Mouse (Mus musculus): ENCODE measurements at regions not wholly inside any gene's neighbourhood (a gene's known extent, or its start where the extent isn't known, plus 50 kb on each side); places are given as distances from the start of the nearest gene placed in this dataset.

DNA sequence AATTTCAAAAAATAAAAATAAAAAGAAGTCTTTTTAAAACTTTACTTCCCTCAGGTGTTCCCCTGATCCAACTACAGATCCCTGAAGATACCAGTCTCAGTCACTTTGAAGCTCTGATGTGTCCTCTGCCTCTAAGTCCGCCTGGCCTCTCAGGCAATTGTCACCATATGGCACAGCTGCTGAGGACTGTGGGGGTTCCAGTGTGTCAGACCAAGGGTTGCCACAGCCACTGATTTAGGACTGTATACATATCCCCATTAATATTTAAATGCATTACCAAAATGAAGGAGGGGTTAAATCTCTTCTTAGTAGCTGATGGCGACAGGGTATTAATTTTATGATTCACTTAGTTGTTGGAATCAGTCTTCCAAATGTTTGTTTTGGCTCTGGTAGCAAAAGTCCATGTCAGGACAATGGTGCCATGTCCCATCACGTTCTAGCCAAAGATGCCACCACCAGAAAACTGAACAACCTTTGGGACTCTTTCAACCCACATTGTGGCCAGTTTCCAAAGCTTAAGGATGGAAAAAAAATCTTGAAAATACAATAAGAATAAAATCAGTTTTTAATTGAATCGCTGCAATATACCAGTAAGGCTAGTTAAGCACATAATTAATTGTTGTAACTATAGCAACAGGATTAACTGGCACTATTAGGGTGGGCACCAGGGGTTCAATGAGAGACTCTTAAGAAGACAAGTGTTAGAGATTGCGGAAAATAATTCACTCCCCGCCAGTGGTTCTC, 62.5 kb downstream of the Arrdc4 start:
- DNase-seq (ENCODE audit: low read depth, low spot score), result no peak

GRCm38 (mm10) chr7:68682929-68683643, 66.0 kb downstream of the Arrdc4 start:
- no peak for DNase-seq (ENCODE audit: low read depth, low spot score)

GRCm38 (mm10) chr7:68682318-68682728, 66.7 kb downstream of the Arrdc4 start:
- DNase-seq (ENCODE audit: low read depth, low spot score), result no peak

GRCm38 (mm10) chr7:68679770-68680169, 69.3 kb downstream of the Arrdc4 start:
- no peak for DNase-seq (ENCODE audit: low read depth, low spot score)

DNA sequence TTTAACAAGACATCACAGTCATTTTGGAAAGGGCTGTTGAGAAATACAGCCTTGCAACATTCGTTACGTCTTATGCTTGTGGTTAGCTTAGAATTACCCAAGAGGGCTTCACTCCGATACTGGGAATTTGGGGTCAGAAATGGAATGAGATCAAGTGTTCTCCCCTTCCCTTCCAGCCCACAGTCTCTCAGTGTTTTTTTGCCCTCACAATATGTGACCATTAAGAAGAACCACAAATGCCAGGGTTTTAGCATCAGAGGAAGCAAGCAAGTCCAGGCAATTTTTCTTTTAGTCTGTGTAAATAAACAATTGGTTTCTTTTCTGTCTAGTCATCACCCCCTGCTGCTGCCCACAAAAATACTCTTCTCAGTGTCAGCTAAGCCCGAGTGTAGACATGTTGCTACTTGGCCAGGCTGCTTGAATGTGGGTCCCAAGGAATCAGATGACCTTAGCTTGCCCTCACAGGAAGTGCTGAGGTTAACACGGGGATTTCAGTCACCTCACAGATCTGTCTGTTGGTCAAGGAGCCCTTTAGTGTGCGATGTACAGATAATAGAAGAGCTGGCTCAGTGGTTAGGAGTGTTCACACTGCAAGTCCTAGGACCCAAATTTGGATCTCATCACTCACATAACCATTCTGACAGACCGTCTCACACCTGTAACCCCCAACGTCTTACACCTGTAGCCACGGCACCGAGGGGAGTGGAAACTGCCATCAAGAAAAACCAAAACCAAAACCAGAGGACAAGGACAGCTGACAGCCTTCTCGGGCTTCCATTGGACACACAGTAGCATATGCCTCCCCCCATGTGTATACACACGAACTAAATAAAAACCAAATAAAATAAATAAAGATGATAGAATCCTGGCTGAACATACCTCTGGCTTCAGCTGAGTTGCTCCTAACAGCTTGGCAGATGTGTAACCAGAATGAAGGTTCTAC, 81.0 kb downstream of the Arrdc4 start:
- DNase-seq (ENCODE audit: low read depth, low spot score), result no peak

- peak; percentile 9 for DNase-seq (ENCODE audit: low read depth, low spot score)
Measured at GRCm38 (mm10) chr7:68667215-68667614, 81.8 kb downstream of the Arrdc4 start.

DNA sequence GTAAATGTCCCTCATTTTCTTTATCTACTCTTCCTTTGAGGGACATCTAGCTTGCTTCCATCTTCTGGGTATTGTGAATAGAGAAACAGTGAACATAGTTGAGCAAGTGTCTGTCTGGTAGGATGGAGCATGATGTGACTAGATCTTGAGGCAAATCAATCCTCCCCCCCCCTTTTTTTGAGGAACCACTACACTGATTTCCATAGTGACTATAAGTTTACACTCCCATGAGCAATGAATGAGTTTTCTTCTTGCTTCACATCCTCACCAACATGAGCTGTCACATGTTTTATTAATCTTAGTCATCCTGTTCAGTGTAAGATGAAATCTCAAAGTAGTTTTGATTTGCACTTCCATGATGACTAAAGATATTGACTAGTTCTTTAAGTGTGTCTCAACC, 92.7 kb downstream of the Arrdc4 start:
- no peak for DNase-seq (ENCODE audit: low read depth, low spot score)

DNA sequence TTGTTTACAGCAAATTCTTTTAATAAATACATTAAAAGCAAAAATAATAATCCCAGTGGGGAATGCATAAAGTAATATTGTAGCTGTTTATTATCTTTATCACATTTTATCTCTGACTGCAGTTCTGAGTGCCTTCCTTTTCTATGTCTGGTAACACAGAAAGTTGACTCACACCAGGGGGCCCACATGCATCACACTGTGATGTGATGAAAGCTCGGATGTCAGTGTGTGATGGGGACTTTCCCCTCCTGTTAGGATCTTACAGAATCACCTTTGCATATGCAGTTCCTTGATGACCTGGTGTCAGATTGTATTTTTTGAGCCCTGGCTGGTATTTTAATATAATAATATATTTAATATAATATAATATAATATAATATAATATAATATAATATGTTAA, 95.5 kb downstream of the Arrdc4 start:
- no peak for DNase-seq (ENCODE audit: low read depth, low spot score)

DNA sequence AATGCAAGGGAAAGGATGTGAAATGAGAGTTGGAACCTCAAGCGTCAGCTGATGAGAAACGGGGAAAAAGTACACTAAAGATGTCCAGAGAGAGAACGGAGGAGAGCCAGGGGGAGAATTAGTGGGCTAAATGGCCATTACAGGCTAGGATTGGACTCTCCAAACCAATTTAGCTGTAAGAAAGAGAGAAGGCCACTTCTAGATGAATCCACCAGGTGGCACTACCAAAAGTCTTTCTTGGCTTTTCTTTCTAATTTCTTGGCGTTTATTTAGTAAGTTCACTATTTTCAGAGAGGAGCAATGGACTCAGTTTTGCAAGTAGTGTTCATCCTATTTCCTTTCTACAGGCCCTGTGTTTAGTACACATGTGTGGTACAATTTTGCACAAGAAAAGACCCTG, 97.6 kb downstream of the Arrdc4 start:
- DNase-seq (ENCODE audit: low read depth, low spot score), result no peak

DNA sequence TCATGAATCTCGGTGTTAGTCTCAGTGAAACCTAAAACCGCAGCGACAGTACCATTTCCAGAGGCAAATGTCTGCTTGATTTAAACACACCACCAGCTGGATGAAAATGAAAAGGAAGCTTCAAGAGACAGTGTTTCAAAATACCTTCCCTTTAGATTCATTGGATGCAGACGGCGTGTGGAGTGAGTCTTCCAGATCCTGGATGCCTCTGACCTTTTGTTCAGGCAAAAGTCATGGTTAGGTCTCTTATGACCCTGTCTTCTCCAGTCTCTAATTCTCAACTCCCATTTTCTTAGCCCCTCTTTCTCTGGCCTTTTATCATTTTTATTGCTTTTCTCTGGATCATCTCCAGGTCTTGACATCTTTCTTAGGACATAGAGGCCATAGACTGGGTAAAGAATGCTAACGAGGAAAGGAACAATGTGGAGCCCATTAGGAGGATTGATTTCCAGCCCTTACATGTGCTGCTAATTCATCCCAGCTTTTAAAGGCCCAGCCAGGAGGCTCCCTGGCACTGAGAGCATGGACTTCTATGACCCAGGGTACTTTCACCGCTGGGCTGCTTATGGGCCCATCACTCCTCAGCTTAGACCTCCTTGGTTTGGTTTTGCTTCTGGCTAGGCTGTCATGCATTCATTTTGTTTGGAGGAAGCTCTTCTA, 111.4 kb downstream of the Arrdc4 start:
- no peak for DNase-seq (ENCODE audit: low read depth, low spot score)

- no peak for DNase-seq (ENCODE audit: low read depth, low spot score)
Measured at GRCm38 (mm10) chr7:68621080-68621479, 128.0 kb downstream of the Arrdc4 start.

GRCm38 (mm10) chr7:68610499-68610898, 138.5 kb downstream of the Arrdc4 start:
- DNase-seq (ENCODE audit: low read depth, low spot score), result no peak

GRCm38 (mm10) chr7:68607170-68607569, 141.9 kb downstream of the Arrdc4 start:
- DNase-seq (ENCODE audit: low read depth, low spot score), result no peak

DNA sequence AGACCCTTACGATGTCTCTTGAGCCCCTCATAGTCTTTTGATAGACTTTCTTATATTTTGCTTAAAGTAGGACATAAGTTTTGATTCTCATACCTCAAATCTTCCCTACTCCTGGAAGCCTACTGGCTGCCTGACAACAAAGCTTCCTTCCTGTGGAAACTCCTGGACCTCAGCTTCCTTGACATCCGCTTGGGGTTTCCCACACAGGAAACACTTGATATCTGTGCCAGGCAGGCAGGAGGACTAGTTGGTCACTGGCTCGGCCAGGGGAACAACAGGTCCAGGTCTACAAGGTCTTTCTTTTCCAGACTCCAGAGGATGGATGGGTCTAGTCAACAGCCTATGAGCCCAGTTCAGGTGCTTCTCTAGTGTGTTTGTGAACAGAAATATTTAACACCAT, 142.8 kb downstream of the Arrdc4 start:
- DNase-seq (ENCODE audit: low read depth, low spot score), result no peak

GRCm38 (mm10) chr7:68603711-68604110, 145.3 kb downstream of the Arrdc4 start:
- DNase-seq (ENCODE audit: low read depth, low spot score), result no peak

DNA sequence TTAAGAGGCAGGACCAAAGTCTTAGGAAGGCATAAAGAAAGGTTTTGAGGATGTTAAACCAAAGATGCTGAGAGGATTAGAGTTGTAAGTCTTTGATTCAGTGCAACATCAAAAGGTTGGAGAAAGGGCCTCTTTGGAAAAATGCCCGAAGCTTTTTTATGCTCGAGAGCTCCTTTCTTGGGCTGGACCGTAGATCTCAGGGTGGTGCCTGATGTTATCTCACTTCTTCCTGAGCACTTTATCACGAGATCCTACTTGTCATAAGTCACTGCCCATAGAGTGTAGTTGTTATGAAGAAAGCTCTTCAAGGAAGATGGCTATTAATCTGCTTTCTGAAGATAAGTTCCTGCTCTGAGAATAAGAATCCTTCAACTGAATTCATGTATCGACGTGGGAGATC, 147.0 kb downstream of the Arrdc4 start:
- DNase-seq (ENCODE audit: low read depth, low spot score), result no peak

- DNase-seq (ENCODE audit: low read depth, low spot score), result no peak
Measured at GRCm38 (mm10) chr7:68594017-68594386, 155.0 kb downstream of the Arrdc4 start.

GRCm38 (mm10) chr7:68593344-68594016, 155.6 kb downstream of the Arrdc4 start:
- no peak for DNase-seq (ENCODE audit: low read depth, low spot score)

GRCm38 (mm10) chr7:68582540-68583325, 166.3 kb downstream of the Arrdc4 start:
- no peak for DNase-seq (ENCODE audit: low read depth, low spot score)

DNA sequence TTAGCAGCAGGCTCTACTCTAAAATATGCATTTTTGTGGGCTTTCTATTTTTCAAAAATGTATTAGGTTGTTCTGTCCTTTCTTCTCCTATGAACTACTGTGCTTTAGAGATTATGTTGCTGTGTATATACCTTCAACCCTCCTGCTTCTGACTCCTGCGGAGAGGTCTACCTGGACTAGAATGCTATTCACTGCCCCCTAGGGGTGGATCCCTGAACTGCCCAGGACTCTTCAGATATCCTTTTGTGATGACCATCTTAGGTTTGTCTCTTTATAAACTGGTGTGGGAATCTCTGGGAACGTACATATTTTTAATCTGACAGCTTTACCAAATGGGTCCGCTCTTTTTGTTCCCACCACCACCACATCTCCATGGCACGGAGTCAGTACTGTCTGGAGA, 168.4 kb downstream of the Arrdc4 start:
- DNase-seq (ENCODE audit: low read depth, low spot score), result no peak

All from WW6 (cell line).